Mouse (Mus musculus): Measurements from ENCODE around the gene Itgb5.

DNA sequence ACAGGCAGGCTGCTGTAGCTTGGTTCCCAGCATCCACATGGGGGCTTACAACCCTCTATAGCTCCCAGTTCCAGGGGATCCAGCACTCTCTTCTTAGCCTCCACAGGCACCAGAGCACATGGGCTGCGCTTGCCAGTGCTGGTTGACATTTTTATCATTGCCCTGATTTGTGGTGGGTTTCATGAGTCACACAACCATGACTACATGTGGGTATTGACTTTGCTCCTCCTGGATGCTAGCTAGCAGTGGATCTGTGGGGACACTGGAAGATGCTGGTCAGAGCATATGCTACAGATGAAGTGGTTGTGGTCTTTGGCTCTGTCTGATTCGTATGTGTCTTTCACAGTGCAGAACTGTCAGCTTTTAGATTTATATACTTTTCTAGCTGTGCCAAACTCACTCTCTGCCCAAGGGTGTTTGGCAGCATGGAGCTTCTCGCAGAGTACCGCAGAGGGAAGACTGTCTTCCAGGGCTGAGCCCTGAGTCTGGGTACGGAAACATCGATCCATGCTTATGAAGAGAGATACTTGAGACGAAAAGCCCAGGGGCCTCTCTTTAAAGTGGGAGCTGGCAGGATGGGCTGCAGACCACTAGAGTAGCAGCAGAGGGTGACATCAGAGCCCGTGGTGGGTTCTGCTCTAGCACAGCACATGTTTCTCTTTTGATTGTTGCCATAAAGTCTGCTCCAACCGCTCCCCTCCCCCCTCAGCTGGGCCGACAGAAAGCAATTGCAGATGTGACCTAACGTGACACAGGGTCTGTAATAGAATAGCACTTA lies 74.4 kb downstream of the Itgb5 start:
- TF ChIP-seq CTCF (IDR thresholded peaks at IDR 0.05; ENCODE audit: low read depth) (no peak), EP300 (optimal IDR thresholded peaks at IDR 0.05) (no peak)
